Mouse (Mus musculus) brain, embryonic 14.5 days (tissue): ENCODE results near the gene Dapk1.

Source experiments
- CTCF ChIP-seq: fragments of 200-500 bp; IDR thresholded peaks from 2 replicates; pipeline ENCODE4 v1.5.1; 2012; ENCODE audit warnings: inconsistent platforms, mild to moderate bottlenecking, moderate library complexity, borderline replicate concordance; ENCODE audit not compliant: insufficient read depth, insufficient read length; ENCODE audit errors: extremely low read depth
- POLR2A ChIP-seq: fragments of 200-500 bp; IDR thresholded peaks from 2 replicates; pipeline ENCODE4 v1.6.1; 2012; ENCODE audit warnings: mild to moderate bottlenecking, inconsistent platforms, borderline replicate concordance; ENCODE audit not compliant: poor library complexity, insufficient read depth, insufficient read length, severe bottlenecking; ENCODE audit errors: extremely low read depth

DNA sequence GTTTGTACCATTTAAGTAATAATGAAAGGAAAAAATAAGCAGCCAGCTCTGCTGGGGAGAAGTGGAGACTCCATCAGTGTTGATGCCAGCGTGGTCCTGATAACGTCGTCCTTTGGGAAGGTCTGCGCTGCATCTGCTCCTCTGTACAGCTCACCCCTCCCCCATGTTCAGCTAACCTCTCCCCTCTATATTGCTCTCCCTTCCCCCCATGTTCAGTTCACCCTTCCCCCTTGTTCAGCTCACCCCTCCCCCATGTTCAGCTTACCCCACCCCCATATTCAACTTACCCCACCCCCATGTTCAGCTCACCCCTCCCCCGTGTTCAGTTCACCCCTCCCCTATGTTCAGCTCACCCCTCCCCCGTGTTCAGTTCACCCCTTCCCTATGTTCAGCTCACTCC lies 8.8 kb downstream of the Dapk1 start:
- TF ChIP-seq CTCF (no peak), POLR2A (no peak)
